Mouse (Mus musculus) kidney, postnatal 4 days (tissue): ENCODE data around the gene Ehd4.

Experiments used
- DNase-seq, 2 experiments: peaks; one replicate each; pipeline ENCODE4 v3.0.0; 2021; ENCODE audit warnings: mixed read lengths in 2 of 2

Ehd4 gene

DNA sequence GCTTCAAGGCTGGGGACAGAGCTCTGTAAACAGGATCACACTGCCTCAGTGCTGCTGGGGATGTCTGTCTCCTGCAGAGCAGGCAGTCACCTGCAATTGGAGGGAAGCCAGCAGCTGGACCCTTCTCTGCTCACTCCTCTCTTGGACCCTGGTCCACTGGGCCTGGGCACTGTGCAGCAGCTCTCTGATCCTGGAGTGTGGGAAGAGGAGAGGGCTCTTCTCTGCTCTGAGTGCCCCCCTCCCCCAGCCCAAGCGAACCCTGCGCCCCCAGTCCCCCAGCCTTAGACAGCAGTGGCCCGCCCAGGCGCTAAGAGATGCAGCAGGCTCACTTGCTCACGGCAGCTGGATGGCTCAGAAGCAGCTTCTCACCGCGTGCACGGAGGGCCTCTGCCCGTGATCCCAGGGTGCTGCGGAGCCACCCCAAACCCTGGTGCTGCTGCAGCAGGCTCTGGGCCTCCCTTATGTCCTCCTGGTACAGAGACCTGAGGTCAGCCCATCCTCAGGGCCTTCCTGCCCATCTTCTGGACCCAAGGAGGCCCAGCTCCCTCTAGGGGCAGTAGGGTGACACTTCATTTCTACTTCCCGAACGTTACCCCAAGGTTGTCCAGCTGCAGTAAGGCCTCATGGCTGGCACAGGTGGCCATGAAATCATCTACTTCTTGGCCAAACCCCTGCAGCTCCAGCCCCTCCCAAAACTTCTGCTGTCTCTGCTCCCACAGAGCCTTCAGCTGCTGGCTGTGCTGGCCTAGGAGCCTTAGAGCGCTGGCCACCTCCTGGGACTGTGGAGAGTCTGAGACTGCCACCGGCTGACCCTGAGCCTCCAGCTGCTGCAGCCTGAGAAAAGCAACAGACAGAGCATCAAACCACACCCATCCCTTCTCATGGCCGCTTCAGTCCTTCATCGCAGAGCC is 85.6 kb downstream of the Ehd4 start:
- DNase-seq, result peak; percentile 54 to 70

GRCm38 (mm10) chr2:120066224-120066623 is 88.2 kb downstream of the Ehd4 start:
- DNase-seq, result no peak

DNA sequence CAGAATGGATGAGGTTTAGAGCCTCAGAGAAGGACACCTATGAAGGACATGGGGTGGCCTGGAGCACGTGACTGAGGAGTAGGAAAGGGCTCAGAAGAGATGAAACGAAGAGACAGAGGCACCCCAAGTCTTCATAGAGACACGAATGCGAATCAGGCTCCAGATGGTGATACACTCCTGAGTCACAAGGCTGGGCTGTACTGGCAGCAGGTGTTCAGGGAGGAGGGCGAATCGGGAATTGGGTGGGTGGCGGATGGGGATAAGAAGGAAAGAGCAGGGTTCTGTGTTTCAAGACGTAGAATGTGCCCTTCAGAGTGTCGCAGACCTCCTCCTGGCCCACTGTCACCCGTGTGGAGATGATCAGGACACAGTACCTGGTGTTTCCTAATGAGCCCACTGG is 89.2 kb downstream of the Ehd4 start:
- DNase-seq, result no peak

GRCm38 (mm10) chr2:120064639-120065038 is 89.8 kb downstream of the Ehd4 start:
- no peak for DNase-seq

DNA sequence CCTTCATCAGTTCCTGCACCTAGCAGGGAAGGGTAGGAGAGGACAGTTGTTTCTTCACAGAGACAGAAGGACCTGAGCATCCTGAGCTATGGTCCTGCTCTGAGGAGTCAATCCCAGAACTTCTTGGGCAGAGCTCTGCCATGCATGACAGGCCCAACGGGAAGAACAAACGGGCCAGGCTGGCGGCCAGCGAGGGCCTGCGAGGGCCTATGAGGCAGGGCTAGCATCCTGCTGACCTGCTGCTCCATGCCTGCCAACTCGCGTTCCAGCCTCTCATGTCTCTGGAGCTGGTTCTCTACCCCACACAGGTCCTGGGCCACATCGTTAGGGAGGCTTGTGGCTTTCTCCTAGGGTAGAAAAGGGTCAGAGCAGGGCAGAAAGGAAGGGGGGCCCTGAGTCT is 92.2 kb downstream of the Ehd4 start:
- DNase-seq, result peak in 1 of 2 experiments; percentile 27

GRCm38 (mm10) chr2:120060651-120061050 is 93.8 kb downstream of the Ehd4 start:
- peak in 1 of 2 experiments; percentile 57 for DNase-seq

GRCm38 (mm10) chr2:120060190-120060589 is 94.2 kb downstream of the Ehd4 start:
- peak; percentile 37 to 55 for DNase-seq

DNA sequence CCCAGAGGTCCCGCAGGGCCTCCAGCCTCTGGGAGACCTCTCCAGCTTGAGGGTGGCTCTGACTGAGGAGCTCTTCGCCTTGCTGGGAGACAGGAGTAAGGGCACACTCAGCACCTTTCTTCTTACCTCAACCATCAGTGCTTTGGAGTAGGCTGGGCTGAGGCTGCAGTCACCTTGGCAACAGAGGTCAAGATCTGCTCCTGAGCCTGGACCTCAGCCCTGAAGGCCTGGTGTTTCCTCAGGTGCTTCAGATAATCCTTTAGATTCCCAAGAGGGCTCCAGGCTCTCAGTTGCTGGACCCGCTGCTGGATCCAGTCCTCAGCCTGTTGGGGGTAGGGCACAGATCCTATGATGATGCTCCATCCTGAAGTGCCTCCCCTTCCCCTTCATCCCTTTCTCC is 94.9 kb downstream of the Ehd4 start:
- no peak for DNase-seq

GRCm38 (mm10) chr2:120058818-120059217 is 95.6 kb downstream of the Ehd4 start:
- DNase-seq, result no peak

DNA sequence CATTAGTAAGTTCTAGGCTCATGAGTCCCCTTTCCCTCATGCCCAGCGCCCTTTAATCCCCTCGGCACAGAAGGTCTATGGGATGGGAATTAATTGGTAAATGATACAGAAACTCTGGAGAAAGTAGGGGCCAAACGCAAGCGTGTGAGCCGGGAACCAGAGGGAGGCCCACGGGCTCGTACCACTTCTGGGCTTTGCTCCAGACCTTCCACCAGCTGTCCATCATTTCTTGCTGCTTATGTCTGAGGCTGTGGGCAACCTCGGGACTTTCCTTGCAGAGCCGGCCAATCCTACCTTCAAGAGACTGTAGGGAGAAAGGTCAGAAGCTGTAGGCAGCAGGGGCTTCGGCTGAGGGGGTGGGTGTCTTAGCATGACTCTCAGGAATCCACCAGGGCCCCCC is 98.5 kb downstream of the Ehd4 start:
- no peak for DNase-seq

- no peak for DNase-seq
Observed at GRCm38 (mm10) chr2:120054771-120055552, 99.4 kb downstream of the Ehd4 start.

DNA sequence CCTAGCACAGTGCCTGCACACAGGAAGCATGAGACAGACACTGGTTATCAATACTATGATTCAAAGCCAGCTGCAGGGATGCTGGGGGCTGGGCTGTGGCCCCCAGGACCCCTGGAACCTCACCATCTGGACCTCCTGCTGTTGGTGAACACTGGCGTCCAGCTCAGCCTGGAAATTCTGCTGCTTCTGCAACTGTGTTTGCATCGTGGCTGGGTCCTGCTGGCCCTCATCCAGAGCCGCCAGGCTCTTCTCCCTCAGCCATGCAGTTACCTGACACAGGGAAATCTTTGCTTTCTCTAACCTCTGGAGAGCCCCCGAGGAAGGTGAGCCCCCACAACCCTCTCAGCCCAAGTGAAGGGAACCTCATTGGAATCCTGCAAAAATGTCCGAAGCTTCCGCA is 103.0 kb downstream of the Ehd4 start:
- DNase-seq, result no peak

DNA sequence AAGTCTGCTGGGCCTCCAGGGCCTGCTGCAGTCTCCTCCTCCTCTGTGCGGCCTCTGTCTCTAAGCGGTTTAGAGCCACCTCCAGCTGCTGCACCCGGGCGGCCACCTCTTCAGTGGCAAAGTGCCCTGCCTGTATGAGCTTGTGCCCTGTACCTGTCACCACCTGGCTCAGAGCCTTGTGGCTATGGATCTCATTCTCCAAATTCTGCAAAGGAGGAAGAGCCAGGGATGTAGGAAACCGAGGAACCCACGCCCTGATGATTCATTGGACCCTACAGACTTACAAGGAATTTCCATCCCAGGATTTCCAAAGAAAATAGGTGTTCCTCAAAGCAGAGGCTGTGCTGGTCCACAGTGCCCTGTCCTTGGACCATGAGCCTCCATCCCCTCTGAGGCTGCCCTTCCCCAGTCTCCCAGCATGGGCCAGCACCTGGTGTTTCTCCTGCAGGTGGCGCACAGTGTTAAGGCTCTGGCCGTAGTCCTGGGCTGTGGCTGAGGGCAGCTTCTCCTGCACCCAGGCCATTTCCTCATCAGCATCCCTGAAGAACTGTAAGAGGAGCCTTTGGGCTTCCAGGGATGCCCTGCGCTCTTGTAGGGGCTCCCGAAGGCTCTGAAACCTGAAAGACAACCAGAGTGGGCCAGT is 104.7 kb downstream of the Ehd4 start:
- peak; percentile 80 to 82 for DNase-seq

GRCm38 (mm10) chr2:120048173-120048572 is 106.2 kb downstream of the Ehd4 start:
- no peak for DNase-seq

DNA sequence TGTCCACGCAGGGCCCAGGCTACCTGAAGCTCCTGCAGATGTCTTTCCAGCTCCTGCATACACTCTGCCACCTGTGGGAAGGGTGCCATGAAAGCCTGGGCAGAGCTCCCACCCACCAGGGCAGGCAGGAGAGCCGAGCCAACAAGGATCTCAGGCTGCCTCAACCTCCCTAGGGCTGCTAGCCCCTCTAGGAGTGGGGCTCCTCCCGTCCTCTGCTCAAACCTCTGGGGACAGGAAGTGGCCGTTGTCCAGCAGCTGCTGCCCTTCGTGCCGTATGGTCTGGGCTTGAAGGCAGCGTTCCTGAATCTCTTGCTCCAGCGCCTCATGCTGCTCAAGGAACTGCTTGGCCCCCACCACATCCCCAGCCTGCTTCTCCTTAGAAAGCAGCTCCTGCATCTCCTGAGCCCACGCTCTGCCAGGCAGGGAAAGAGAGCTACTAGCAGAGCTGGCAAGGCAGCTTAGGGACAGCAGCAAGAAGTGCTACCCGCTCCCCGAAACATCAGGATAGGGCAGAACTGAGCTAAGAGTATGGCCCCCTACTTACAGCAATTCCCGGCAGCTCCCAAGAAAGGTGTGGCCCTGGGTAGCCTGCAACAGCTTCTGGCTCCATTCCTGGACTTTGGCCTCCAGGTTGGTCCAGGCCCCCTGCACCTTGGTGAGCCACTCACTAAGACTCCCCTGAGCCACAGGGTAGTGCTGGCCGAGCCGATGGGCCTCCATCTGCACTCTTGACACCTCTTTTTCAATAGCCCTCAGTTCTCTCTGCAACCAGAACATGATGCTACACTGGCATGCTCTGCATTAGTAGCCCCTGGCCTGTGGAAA is 107.7 kb downstream of the Ehd4 start:
- peak; percentile 34 to 48 for DNase-seq

DNA sequence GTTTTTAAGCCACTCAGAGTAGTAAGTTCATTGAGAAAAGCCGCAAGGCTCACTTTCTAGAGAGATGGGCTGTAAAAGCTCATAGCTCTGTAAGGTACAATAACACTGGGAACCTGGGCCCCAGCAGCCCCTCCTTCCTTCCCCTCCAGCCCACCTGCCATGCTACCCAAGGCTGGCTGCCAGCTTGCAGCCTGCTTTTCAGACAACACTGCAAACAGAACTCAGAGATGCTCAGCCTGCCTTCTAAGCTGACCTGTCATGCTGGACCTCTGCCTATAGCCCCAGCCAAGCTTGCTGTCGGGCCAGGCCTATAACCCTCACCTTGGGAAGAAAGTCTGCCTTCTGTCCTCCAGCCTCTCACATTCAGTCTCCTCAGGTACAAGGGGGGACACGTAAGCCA is 109.7 kb downstream of the Ehd4 start:
- DNase-seq, result no peak

DNA sequence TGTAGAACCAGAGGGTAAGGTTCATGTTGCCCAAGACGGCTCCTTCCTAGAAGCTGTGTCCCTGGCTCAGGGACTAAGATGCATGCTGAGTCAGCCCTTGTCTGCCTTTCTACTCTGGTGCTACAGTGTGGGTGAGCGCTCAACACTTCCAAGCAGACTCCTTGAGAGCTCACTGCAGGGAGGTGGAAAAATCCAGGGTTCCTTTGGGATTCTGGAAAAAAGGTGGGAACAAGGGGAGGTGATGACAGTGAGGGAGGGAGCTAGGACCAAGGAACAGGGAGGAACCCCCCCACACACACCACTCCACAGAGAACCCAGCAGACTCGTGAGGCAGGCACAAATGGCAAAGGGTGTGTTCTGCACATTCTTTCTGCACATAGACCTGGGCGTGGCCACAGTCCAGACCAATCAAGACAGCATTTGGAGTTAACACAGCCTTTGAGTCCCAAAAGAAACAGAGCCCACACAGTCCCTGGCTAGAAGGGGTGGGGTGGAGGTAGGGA is 110.3 kb downstream of the Ehd4 start:
- DNase-seq, result peak; percentile 41 to 64

GRCm38 (mm10) chr2:120040991-120041390 is 113.4 kb downstream of the Ehd4 start:
- no peak for DNase-seq
